Mouse (Mus musculus): Measurements from ENCODE around the gene Mroh2a.

GRCm38 (mm10) chr1:88228121-88228520, 1.3 kb downstream of the Mroh2a start:
- TF ChIP-seq CTCF (conservative IDR thresholded peaks at IDR 0.05; ENCODE audit: insufficient read depth, insufficient read length, low read depth, low read length) (no peak), POLR2A (IDR thresholded peaks at IDR 0.05; ENCODE audit: low read depth, low read length) (no peak)

All from kidney, adult 2 months (tissue).